Mouse (Mus musculus) thymus, adult 2 months (tissue): ENCODE results near the gene Mfsd2a. TPM values are rescaled to one million over a fixed set of nuclear protein-coding genes. Genes with fewer than 3 reads are reported as not detected.

ENCODE experiments used
- polyA plus RNA-seq: library from polyadenylated mRNA; depleted of rRNA; stranded (reverse); fragments of >200 nt; gene quantifications from 2 replicates; pipeline ENCODE4 v1.2.3, GENCODE M21; 2012; rRNA removed

The Mfsd2a gene
- polyA plus RNA-seq, 1 experiment = 3.5 TPM

Other genes starting within 250 kb of the Mfsd2a start
- 79.5 and 86.7 TPM in 2 replicates for gene Ppt1, start 124.9 kb downstream of the Mfsd2a start, polyA plus RNA-seq
- gene Cap1, start 75.1 kb downstream of the Mfsd2a start, polyA plus RNA-seq = 192 and 203 TPM in 2 replicates
- 4.3 and 5.2 TPM in 2 replicates for gene Mycl, start 34.5 kb upstream of the Mfsd2a start, polyA plus RNA-seq
- gene Trit1, start 55.4 kb upstream of the Mfsd2a start, polyA plus RNA-seq = 8.3 and 9.3 TPM in 2 replicates
- gene Bmp8b, start 144.0 kb upstream of the Mfsd2a start, polyA plus RNA-seq = 0.05 and 0.17 TPM in 2 replicates
- 0.15 TPM in 1 of 2 replicates, not detected in the other for gene Oxct2b, start 155.1 kb upstream of the Mfsd2a start, polyA plus RNA-seq
- gene Ppie, start 178.8 kb upstream of the Mfsd2a start, polyA plus RNA-seq = 24.8 and 26.1 TPM in 2 replicates
- gene Hpcal4, start 222.0 kb upstream of the Mfsd2a start, polyA plus RNA-seq = 0.30 and 0.40 TPM in 2 replicates
- 0.14 and 1.3 TPM in 2 replicates for gene Nt5c1a, start 240.3 kb upstream of the Mfsd2a start, polyA plus RNA-seq